Mouse (Mus musculus) heart, embryonic 14.5 days (tissue): ENCODE results near the gene Fggy. TPM values are rescaled to one million over a fixed set of nuclear protein-coding genes. Genes with fewer than 3 reads are reported as not detected.

Source experiments
- ATAC-seq: fragments of 200-750 bp; cut with Nextera tagmentation; 2 replicates; pipeline ENCODE4 v1.8.0; 2017; ENCODE audit warnings: low read depth, moderate TSS enrichment; ENCODE audit not compliant: insufficient number of reproducible peaks, insufficient read depth, low FRiP score
- H3K27ac ChIP-seq, 2 experiments: fragments of 200-500 bp in 1 of 2; fragments of 300-500 bp in 1 of 2; sonication (generic) in 1 of 2; replicated peaks in 1 of 2; 2 replicates each; pipeline ENCODE4 v1.5.1; 2012 to 2014; ENCODE audit warnings: low read depth in 2 of 2, low read length in 2 of 2, control low read depth in 1 of 2, mild to moderate bottlenecking in 1 of 2, mixed read lengths in 1 of 2; ENCODE audit not compliant: control insufficient read depth in 1 of 2, insufficient read depth in 1 of 2
- H3K27me3 ChIP-seq: fragments of 300-500 bp; sonication (generic); 2 replicates; pipeline ENCODE4 v1.6.1; 2014; ENCODE audit warnings: mild to moderate bottlenecking, low read length, control low read depth; ENCODE audit not compliant: control insufficient read depth, insufficient read depth
- H3K36me3 ChIP-seq: fragments of 300-500 bp; sonication (generic); 2 replicates; pipeline ENCODE4 v1.6.1; 2014; ENCODE audit warnings: mild to moderate bottlenecking, control low read depth, low read length, mixed read lengths; ENCODE audit not compliant: control insufficient read depth, insufficient read depth
- H3K4me1 ChIP-seq, 2 experiments: fragments of 200-500 bp in 1 of 2; fragments of 300-500 bp in 1 of 2; sonication (generic) in 1 of 2; 2 replicates each; pipeline ENCODE4 v1.6.1; 2012 to 2014; ENCODE audit warnings: low read length in 2 of 2, control low read depth in 1 of 2, mixed read lengths in 1 of 2; ENCODE audit not compliant: control insufficient read depth in 2 of 2, insufficient read depth in 2 of 2
- H3K4me2 ChIP-seq: fragments of 300-500 bp; sonication (generic); 2 replicates; pipeline ENCODE4 v1.6.1; 2014; ENCODE audit warnings: mild to moderate bottlenecking, low read length
- H3K4me3 ChIP-seq, 2 experiments: fragments of 200-500 bp in 1 of 2; fragments of 300-500 bp in 1 of 2; sonication (generic) in 1 of 2; 2 replicates each; pipeline ENCODE4 v1.5.1; 2012 to 2014; ENCODE audit warnings: low read length in 2 of 2, mild to moderate bottlenecking in 2 of 2, control low read depth in 1 of 2, low read depth in 1 of 2, moderate library complexity in 1 of 2; ENCODE audit not compliant: control insufficient read depth in 1 of 2, insufficient read depth in 1 of 2
- H3K9ac ChIP-seq: fragments of 300-500 bp; sonication (generic); 2 replicates; pipeline ENCODE4 v1.6.1; 2014; ENCODE audit warnings: mild to moderate bottlenecking, low read length
- H3K9me3 ChIP-seq: fragments of 300-500 bp; sonication (generic); 2 replicates; pipeline ENCODE4 v1.6.1; 2016; ENCODE audit warnings: low read length, control low read depth; ENCODE audit not compliant: control insufficient read depth
- WGBS: fragments of 180-500 bp; shearing (Covaris S2); extraction: QIAGEN DNeasy Blood & Tissue Kit; methylation state at CpG from one replicate; pipeline ENCODE4 v1.1.7; 2014; 5-methylcytosine and 5-hydroxymethylcytosine counted together
- polyA plus RNA-seq: library from polyadenylated mRNA; unstranded; fragments of >200 nt; fragmentation: Nextera tagmentation; extraction: Ambion mirVana; gene quantifications from 2 replicates; pipeline ENCODE4 v1.2.1, GENCODE M21; 2014

Gene Fggy
- polyA plus RNA-seq, 1 experiment from 2014 or later, result 4.4 TPM

DNA sequence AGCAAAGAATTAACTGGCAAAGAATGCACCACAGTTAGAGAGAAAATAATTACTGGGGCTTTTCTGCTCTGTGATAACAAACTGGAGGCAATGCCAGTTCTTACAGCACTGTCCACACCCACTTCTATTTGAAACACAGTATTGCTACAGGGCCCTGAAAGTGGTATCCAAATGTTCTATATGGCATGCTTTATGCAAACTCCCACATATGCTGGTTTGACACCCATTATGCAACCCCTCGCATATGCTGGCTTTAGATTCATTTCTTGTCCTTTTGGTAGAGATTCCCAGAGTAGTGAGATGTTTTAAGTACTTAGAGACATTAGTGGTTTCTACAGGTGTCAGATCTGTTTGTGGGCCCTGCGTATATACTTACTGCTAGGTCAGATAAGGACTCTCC lies 109.6 kb downstream of the Fggy start:
- no peaks in the 10 kb centered on the region; a peak in 1 of 4 replicates for H3K4me1 ChIP-seq
- H3K36me3 ChIP-seq, result no peaks in the 10 kb centered on the region
- H3K9ac ChIP-seq, result no peak overlapping the region
- no peak for ATAC-seq
- H3K9me3 ChIP-seq, result no peaks in the 10 kb centered on the region
- H3K27ac ChIP-seq, result no peak overlapping the region
- H3K4me2 ChIP-seq, result no peak overlapping the region
- H3K27me3 ChIP-seq, result no peaks in the 10 kb centered on the region
- WGBS, result 92% methylated on average over 2 of the region's 2 CpGs
- no peak overlapping the region for H3K4me3 ChIP-seq

DNA sequence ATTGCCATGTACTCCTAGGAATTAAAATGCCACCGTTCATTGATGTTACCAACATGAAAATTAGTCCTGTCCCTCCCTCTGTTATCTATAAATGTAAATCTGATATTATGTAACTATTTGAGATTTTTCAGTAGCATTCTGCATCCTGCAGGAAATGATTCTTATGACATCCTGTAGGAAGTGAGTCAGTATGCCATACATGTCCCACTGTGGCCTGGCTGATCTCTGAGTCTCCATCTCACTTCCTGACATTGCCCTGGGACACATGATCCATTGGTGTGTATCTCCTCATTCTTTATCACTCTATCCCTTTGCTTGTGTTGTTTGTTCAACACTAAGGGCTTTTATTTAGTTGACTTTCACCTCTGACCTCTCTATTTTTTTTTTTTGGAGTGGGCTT lies 110.3 kb downstream of the Fggy start:
- Histone ChIP-seq H3K4me2 (no peak overlapping the region), H3K27ac (no peak overlapping the region), H3K4me3 (no peak overlapping the region), H3K9me3 (no peaks in the 10 kb centered on the region), H3K27me3 (no peaks in the 10 kb centered on the region), H3K4me1 (no peaks in the 10 kb centered on the region; a peak in 1 of 4 replicates), H3K36me3 (no peaks in the 10 kb centered on the region), H3K9ac (no peak overlapping the region)
- no peak for ATAC-seq
- WGBS, result 85% methylated on average over 1 of the region's 1 CpGs

DNA sequence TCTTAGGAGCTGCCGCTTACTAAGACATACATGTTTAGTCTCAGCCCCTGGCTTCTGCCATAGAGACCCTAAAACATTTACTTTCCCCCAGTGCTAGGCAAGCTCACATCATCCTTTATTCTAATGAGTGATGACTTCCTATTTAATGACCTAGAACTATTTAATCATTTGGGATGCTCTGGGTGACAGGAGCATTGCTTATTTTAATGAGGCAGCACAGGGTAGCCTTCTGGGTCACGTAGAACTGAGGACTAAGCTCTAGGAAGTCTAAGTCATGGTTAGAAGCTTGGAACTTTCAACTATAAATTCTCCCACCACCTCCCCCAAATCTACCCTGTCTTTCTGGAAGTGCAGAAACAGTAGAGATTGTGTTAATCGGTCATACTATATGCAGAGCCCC lies 111.2 kb downstream of the Fggy start:
- H3K9ac ChIP-seq, result no peak overlapping the region
- H3K27me3 ChIP-seq, result no peaks in the 10 kb centered on the region
- no peak overlapping the region for H3K4me3 ChIP-seq
- H3K4me1 ChIP-seq, result no peaks in the 10 kb centered on the region; a peak in 1 of 4 replicates
- H3K9me3 ChIP-seq, result no peaks in the 10 kb centered on the region
- no peak overlapping the region for H3K27ac ChIP-seq
- no peaks in the 10 kb centered on the region for H3K36me3 ChIP-seq
- no peak overlapping the region for H3K4me2 ChIP-seq
- WGBS, result 90% methylated on average over 3 of the region's 3 CpGs
- no peak for ATAC-seq

DNA sequence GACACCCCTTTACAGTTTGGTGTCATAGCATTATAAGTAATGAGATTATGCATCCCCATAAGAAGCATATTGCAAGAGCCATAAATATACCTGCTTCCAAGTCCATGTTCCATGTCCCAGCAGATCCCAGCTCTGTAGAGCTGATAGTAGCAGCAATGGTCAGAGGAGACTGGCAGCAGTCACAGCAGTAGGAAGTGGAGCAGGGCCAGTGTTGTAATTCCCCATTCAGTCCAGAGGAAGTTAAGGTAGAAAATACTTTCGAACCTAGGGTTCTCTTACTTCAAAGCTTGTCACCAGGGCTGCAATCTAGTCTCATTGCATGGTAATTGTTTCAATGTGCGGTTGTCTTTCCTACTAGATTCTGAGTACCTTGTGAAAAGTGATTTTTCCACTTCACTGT lies 112.0 kb downstream of the Fggy start:
- Histone ChIP-seq H3K4me3 (no peak overlapping the region), H3K4me2 (no peak overlapping the region), H3K9ac (no peak overlapping the region), H3K4me1 (no peaks in the 10 kb centered on the region; a peak in 1 of 4 replicates), H3K9me3 (no peaks in the 10 kb centered on the region), H3K27me3 (no peaks in the 10 kb centered on the region), H3K27ac (no peak overlapping the region), H3K36me3 (no peaks in the 10 kb centered on the region)
- ATAC-seq, result no peak
- 73% methylated on average over 2 of the region's 2 CpGs for WGBS

DNA sequence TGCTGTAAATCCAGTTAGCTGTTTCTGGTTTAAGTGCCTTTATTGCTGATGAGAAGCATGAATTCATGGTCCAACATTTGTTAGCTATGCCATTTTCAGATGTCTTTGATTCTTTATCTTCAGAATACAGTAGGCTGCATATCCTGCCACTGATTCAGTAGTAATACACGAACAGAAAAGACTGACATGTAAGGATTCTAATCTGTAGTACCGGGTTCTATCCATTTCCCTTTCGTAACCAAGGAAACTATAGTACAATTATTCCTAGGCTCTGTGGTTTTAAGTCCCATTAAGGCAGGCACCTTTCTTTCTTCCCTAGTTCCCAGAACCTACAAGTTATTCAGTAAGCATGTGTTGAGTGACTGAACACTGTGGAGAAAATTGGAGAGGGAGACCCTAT lies 113.3 kb downstream of the Fggy start:
- no peaks in the 10 kb centered on the region for H3K9me3 ChIP-seq
- H3K9ac ChIP-seq, result no peak overlapping the region
- H3K36me3 ChIP-seq, result no peaks in the 10 kb centered on the region
- no peak for ATAC-seq
- no peak overlapping the region for H3K4me2 ChIP-seq
- no peak overlapping the region for H3K27ac ChIP-seq
- no peaks in the 10 kb centered on the region; a peak in 1 of 4 replicates for H3K4me1 ChIP-seq
- H3K27me3 ChIP-seq, result no peaks in the 10 kb centered on the region
- H3K4me3 ChIP-seq, result no peak overlapping the region
- 58% methylated on average over 3 of the region's 3 CpGs for WGBS

DNA sequence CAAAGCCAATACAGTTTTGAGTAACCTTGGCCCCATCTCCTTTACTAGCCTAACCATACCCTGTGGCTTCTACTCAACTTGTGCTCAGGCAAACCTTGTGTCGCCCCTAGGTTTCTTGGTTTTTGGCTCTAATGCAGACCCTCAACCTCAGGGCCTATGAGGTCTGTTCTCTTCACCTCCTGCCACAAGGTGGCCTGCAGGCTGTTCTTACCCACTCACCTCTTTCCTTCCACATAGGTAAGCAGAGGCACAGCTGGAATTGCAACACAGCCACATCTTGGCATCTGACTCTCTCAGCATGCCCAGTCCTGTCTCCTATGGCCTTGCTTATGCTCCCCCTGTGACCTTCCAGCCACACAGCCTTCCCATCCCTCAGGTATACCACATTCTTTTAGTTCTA lies 114.7 kb downstream of the Fggy start:
- Histone ChIP-seq H3K4me2 (no peak overlapping the region), H3K27me3 (no peaks in the 10 kb centered on the region), H3K9ac (no peak overlapping the region), H3K4me3 (no peak overlapping the region), H3K36me3 (no peaks in the 10 kb centered on the region), H3K27ac (no peak overlapping the region), H3K4me1 (no peaks in the 10 kb centered on the region), H3K9me3 (no peaks in the 10 kb centered on the region)
- 93% methylated on average over 1 of the region's 1 CpGs for WGBS
- ATAC-seq, result no peak

DNA sequence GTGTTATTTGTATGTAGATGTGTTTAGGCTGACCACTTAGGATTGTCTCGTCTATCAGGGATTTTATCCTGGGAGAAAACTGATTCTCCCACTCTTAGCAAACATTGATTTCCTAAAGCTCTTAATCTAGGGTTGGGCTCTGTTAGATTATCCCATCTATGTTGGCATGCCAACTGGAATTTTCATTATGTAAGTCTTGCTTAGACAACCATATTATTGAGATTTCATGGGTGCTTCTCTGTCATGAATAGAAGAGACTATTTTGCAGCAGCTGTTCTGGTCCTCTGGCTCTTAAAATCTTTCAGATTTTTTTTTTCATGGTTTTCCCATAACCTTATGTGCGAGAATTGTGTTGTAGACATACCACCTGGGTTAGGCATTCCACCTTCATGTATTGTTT lies 119.1 kb downstream of the Fggy start:
- ATAC-seq, result no peak
- Histone ChIP-seq H3K27ac (no peak overlapping the region), H3K4me2 (no peak overlapping the region), H3K4me1 (no peaks in the 10 kb centered on the region; a peak in 1 of 4 replicates), H3K9me3 (no peaks in the 10 kb centered on the region), H3K9ac (no peak overlapping the region), H3K27me3 (no peaks in the 10 kb centered on the region), H3K4me3 (no peak overlapping the region), H3K36me3 (no peaks in the 10 kb centered on the region)
- WGBS, result 81% methylated on average over 2 of the region's 2 CpGs

DNA sequence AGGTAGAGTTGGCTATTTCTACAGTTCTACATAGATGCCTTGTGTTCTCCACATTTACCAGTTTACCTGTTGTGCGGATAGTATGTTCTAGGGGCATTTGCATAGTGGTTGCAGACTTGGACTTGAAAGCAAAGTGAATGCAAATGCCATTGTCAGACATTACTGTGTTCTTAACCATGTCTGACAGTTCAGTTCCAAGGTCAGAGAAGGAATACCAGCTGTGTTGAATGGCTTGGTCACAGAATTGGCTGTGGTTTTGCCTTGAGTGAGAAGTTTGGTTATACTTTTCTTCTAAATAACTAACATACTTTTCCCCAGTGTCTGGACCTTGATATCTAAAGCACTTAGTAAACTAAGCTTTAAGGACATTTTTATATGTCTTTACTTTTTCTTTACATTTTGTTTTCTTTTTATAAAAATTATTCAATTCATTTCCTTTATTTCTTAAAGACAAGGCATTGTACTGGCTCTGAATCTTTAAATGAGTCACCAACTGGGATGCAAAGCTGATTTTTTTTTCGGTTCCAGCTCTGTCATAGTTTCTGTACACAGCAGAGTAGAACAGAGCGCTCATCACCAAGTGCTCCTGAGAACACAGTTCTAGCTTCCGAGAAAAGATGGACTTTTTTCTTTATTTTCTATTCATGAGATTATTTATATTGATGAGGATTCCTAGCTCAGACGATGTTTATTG lies 123.6 kb downstream of the Fggy start:
- no peak for ATAC-seq
- WGBS, result 89% methylated on average over 5 of the region's 5 CpGs

More for the DNA sequence above, 123.6 kb downstream of the Fggy start:
- Histone ChIP-seq H3K4me2 (no peak overlapping the region), H3K27ac (no peak overlapping the region), H3K4me3 (no peak overlapping the region), H3K4me1 (peaks cover 2 to 8% of the 10 kb centered on the region in 2 experiments; a peak in 2 of 4 replicates), H3K27me3 (no peaks in the 10 kb centered on the region), H3K36me3 (no peaks in the 10 kb centered on the region), H3K9ac (no peak overlapping the region), H3K9me3 (no peaks in the 10 kb centered on the region)
